Mouse (Mus musculus) common myeloid progenitor, adult 5-6 weeks (primary cell): Measurements from ENCODE around the gene Tmem239. TPM values are rescaled to one million over a fixed set of nuclear protein-coding genes. Genes with fewer than 3 reads are reported as not detected.

Experiments
- ATAC-seq: replicated peaks from 2 replicates; pipeline ENCODE4 v1.8.0; 2016; ENCODE audit warnings: low read depth, mild to moderate bottlenecking, moderate TSS enrichment, inconsistent platforms; ENCODE audit not compliant: poor library complexity, severe bottlenecking
- total RNA-seq: library from RNA; stranded (forward); fragments of 200-1000, 187-1606 nt; gene quantifications from 2 replicates; pipeline ENCODE4 v1.2.3, GENCODE M21; 2017

Gene Tmem239
- total RNA-seq, 1 experiment from 2014 or later: not detected

DNA sequence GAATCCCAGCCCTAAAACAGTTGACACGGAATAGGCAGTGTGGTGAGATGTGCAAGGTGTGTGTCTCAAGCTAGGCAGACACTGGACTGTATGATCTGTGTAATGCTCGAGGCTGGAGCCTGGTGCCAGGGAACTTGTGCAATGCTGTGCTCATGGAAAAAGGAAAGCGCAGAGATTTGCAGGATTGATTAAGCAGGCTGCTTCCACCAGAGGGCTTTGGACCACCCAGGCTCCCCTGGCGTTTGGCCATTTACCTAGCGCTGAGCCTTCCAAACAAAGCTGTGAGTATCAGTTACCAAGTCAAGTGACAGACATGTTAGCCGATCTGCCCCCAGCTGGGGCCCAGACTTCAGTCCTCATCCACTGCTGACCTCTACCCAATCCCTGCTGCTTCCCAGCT, 1.9 kb downstream of the Tmem239 start:
- no peak for ATAC-seq

DNA sequence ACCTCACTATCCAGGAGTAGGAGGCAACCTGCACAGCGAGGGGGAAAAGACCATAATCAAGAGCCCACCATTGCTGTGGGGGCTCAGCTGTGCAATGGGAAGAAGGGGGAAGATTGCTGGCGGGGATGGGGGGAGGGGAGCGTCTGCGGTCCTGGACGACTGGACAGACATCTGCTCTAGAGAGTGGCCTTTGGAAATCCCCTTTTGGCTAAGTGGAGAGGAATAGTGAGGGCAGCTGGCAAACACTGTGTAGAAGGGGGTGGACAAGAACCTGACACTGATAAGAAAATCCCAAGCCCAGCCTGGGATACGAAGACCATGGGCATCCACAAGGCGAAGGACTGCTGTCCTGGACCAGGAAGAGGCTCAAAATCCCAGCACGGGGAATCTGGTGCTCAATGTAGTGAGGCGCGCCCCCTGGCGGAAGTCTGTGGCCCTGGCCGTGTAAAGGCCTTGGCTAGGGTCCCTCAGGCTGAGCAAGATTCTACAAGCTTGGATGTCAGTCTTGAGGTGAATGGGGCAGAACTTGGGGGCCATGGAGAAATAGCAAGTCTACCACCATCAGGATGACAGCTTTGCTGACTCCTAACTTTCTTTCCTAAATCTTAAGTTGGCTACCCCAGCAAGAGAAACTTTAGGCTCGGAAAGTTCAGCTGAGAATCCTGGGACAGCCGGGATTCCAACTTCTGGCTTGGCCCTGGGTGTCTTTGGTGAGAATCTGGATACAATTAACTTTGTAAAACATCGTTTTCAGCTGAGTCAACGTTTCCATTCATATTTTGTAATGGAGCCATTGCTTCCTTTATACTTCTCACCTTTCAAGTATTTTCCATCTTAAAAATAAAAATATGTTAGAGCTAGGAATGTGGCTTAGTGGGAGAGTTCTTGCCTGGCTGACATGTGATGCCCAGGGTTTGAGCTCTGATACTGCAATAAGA, 5.5 kb downstream of the Tmem239 start:
- peak; percentile 89 for ATAC-seq

- ATAC-seq: no peak
Measured at GRCm38 (mm10) chr2:130412775-130413174, 6.5 kb downstream of the Tmem239 start.

DNA sequence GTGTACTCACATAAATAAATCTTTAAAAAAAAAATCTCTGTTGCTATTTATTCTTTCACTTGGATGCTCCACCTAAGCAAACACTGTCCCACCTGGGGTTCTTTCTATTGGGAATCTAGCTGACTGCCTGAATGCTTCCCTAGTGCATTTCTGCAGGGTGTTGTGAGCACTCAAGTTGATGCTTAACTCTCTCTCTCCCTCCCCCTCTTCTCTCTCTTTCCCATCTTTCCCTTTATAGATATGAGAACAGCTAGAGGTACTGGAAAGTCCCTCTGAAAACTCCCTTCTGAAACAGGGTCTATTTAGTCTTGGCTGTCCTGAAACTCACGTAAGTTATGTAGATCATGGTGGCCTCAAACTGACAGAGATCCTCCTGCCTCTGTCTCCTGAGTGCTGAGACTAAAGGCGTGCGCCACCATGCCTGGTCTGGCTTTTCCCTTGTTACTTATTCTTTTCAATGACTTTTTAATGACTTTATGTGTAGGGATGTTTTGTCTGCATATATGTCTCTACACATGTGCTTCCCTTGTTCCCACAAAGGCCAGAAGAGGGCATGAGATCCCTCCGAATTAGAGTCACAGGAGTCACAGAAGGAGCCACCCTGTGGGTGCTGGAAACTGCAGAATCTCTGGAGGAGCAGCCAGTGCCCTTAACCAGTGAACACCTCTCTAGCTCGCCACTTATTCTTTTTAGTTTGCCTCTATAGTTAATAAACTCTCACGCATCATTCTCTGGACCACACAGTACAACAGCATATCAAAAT, 8.0 kb downstream of the Tmem239 start:
- ATAC-seq: peak; percentile 59

- no peak for ATAC-seq
Measured at GRCm38 (mm10) chr2:130421781-130422620, 15.7 kb downstream of the Tmem239 start.

GRCm38 (mm10) chr2:130423397-130424125, 17.3 kb downstream of the Tmem239 start:
- ATAC-seq: peak; percentile 50

- ATAC-seq: peak; percentile 78
Measured at GRCm38 (mm10) chr2:130424126-130424853, 18.0 kb downstream of the Tmem239 start, which contains the start of the genes Vps16 and Pced1a. Vps16 (plus strand) TSS chr2:130424339. Pced1a (minus strand) TSS chr2:130424701.

DNA sequence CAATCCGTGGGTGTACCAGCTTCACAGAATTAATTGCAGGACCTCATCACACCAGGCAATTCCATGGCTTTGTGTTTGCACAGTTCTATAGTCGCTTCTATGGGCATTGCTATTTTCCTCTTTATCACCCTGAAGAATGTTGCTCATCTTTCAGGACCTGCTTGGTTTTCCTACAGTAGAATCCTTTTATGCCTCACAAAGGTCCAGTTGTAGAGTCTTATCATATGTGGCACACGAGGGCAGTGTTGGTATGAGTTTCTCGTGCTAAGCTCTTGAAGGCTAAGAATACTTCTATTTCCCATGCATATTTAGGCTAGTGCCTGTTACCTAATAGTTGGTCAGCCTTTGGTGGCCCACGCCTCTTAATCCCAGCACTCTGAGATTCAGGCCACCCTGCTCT, 18.8 kb downstream of the Tmem239 start:
- no peak for ATAC-seq

GRCm38 (mm10) chr2:130429851-130430250, 23.6 kb downstream of the Tmem239 start:
- no peak for ATAC-seq

GRCm38 (mm10) chr2:130430484-130430883, 24.2 kb downstream of the Tmem239 start:
- no peak for ATAC-seq

GRCm38 (mm10) chr2:130432157-130432556, 25.9 kb downstream of the Tmem239 start:
- no peak for ATAC-seq

GRCm38 (mm10) chr2:130433152-130433551, 26.9 kb downstream of the Tmem239 start:
- peak; percentile 72; the same call in 1 of the 2 replicates for ATAC-seq

- ATAC-seq: no peak
Measured at GRCm38 (mm10) chr2:130436769-130437168, 30.5 kb downstream of the Tmem239 start.

DNA sequence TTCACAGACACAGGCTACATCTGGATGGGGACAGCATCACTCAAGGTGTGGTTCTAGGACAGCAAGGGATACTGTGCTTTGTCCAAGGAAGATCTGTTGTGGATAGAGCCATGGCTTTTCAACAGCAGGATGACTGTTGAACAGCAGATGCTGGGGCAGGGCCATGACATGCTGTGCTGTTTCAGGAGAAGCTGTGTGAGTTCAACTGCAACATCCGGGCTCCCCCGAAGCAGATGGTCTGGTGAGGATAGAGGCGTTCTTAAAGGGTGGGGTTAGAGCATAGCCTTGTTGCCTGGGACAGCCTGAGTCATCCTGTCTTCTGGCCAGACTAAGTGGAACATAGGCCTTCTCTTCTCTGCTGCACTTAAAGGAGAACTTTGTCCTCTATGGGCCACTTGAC, 32.6 kb downstream of the Tmem239 start:
- ATAC-seq: no peak

- no peak for ATAC-seq
Measured at GRCm38 (mm10) chr2:130439840-130440480, 33.7 kb downstream of the Tmem239 start.

DNA sequence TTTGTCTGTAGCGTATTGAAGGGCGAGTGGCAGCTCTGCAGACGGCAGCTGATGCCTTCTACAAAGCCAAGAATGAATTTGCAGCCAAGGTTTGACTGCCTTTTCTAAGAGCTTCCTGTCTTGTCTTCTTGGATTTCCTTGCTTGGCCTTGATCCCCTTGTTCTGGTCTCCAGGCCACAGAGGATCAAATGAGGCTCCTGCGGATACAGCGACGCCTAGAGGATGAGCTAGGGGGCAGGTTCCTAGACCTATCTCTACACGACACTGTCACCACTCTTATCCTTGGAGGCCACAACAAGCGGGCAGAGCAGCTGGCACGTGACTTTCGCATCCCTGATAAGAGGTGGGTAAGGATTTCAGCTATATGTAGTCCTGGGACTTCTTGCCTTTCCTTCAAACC, 35.9 kb downstream of the Tmem239 start:
- ATAC-seq: no peak

GRCm38 (mm10) chr2:130448449-130448848, 42.2 kb downstream of the Tmem239 start:
- ATAC-seq: 0 out of 2 replicates have a peak, but pooled peaks have one; percentile 27
